Mouse (Mus musculus) forebrain, embryonic 10.5 days (tissue): Measurements from ENCODE around the gene Pcid2. TPM values are rescaled to one million over a fixed set of nuclear protein-coding genes. Genes with fewer than 3 reads are reported as not detected.
"Not testable (repeated sequence)": the region's sequence is repeated elsewhere in the genome, so short reads cannot be mapped to it uniquely, and the experiment has no call there.

Experiments
- DNase-seq: peaks from one replicate; pipeline ENCODE4 v3.0.0-alpha.2; 2017; ENCODE audit warnings: low spot score; ENCODE audit errors: extremely low spot score
- H3K27ac ChIP-seq: fragments of 300-500 bp; sonication (generic); 2 replicates; pipeline ENCODE4 v1.5.1; 2016; ENCODE audit warnings: mild to moderate bottlenecking
- H3K27me3 ChIP-seq: fragments of 300-500 bp; sonication (generic); 2 replicates; pipeline ENCODE4 v1.6.1; 2016; ENCODE audit warnings: mild to moderate bottlenecking; ENCODE audit not compliant: poor library complexity, severe bottlenecking
- H3K36me3 ChIP-seq: fragments of 300-500 bp; sonication (generic); replicated peaks from 2 replicates; pipeline ENCODE4 v1.6.1; 2016; ENCODE audit warnings: mild to moderate bottlenecking, moderate library complexity
- H3K4me1 ChIP-seq: fragments of 300-500 bp; sonication (generic); 2 replicates; pipeline ENCODE4 v1.6.1; 2016
- H3K4me3 ChIP-seq: fragments of 300-500 bp; sonication (generic); 2 replicates; pipeline ENCODE4 v1.5.1; 2016; ENCODE audit warnings: mild to moderate bottlenecking, moderate library complexity
- H3K9me3 ChIP-seq: fragments of 300-500 bp; sonication (generic); 2 replicates; pipeline ENCODE4 v1.6.1; 2016; ENCODE audit warnings: mild to moderate bottlenecking, moderate library complexity
- WGBS: fragments of 180-500 bp; shearing (Covaris S2); methylation state at CpG from one replicate; pipeline ENCODE4 v1.1.7; 2016; 5-methylcytosine and 5-hydroxymethylcytosine counted together
- polyA plus RNA-seq: library from polyadenylated mRNA; unstranded; fragments of >200 nt; fragmentation: Nextera tagmentation; extraction: Ambion mirVana; gene quantifications from 2 replicates; pipeline ENCODE4 v1.2.1, GENCODE M21; 2016

Gene Pcid2
- polyA plus RNA-seq, 1 experiment from 2014 or later, result 62.0 TPM

GRCm38 (mm10) chr8:13118516-13118915 lies 13.3 kb upstream of the Pcid2 start:
- H3K4me3 ChIP-seq, result no peak overlapping the region
- 91% methylated on average over 3 of the region's 3 CpGs for whole genome bisulfite sequencing
- H3K27ac ChIP-seq, result no peak overlapping the region
- no peaks in the 10 kb centered on the region for H3K27me3 ChIP-seq
- H3K9me3 ChIP-seq, result no peaks in the 10 kb centered on the region
- H3K4me1 ChIP-seq, result peaks cover 4% of the 10 kb centered on the region; the same call in 1 of the 2 replicates
- H3K36me3 ChIP-seq, result peaks cover 78% of the 10 kb centered on the region
- DNase-seq, result no peak

DNA sequence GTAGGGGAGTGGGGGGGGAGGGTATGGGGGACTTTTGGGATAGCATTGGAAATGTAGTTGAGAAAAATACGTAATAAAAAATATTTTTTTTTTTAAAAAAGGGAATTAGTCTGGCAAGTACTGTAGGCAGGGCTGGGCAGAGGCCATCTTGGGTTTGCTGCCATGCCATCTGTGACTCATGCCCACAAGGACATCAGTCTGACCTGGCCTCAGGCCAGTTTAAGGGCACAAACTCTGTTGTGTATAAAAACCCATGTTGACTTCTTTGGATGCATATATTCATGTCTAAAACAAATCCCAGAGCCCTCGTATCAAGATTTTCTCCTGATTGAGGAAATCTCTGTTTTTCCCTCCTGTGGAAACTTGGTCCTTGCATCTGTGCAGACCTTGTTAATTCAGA lies 11.8 kb upstream of the Pcid2 start:
- Histone ChIP-seq H3K9me3 (no peaks in the 10 kb centered on the region), H3K27me3 (no peaks in the 10 kb centered on the region), H3K4me3 (no peak overlapping the region), H3K27ac (no peak overlapping the region), H3K4me1 (peaks cover 4% of the 10 kb centered on the region; the same call in 1 of the 2 replicates), H3K36me3 (peaks cover 76% of the 10 kb centered on the region)
- 95% methylated on average over 2 of the region's 2 CpGs for WGBS
- DNase-seq, result no peak

DNA sequence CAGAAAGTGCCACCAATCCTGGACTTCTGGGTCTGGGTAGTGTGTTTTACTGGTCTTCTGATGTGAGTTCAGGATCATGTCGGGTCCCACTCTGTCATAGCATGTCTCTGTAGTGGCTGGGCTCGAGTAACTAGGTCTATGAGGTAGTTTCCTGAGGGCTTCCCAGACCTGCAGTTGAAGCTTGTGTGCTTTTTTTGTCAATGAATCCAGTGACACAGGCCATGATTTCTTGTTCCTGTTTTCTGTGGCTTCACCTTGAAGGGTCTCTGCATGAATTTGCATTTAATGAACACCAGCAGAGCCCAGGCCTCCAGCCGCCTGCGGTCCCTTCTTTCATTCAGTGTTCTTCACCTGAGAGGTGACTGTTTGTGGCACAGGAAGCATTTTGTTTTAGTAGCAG lies 8.0 kb upstream of the Pcid2 start:
- Histone ChIP-seq H3K9me3 (no peaks in the 10 kb centered on the region), H3K36me3 (peaks cover 46% of the 10 kb centered on the region), H3K4me1 (peaks cover 4% of the 10 kb centered on the region; the same call in 1 of the 2 replicates), H3K4me3 (no peak overlapping the region), H3K27ac (no peak overlapping the region), H3K27me3 (no peaks in the 10 kb centered on the region)
- WGBS, result 96% methylated on average over 4 of the region's 4 CpGs
- no peak for DNase-seq

GRCm38 (mm10) chr8:13111917-13112316 lies 6.7 kb upstream of the Pcid2 start:
- H3K27ac ChIP-seq, result no peak overlapping the region
- no peaks in the 10 kb centered on the region for H3K27me3 ChIP-seq
- no peak for DNase-seq
- peaks cover 5% of the 10 kb centered on the region for H3K4me1 ChIP-seq
- H3K9me3 ChIP-seq, result no peaks in the 10 kb centered on the region
- 90% methylated on average over 11 of the region's 11 CpGs for WGBS
- no peak overlapping the region for H3K4me3 ChIP-seq
- H3K36me3 ChIP-seq, result peaks cover 49% of the 10 kb centered on the region

DNA sequence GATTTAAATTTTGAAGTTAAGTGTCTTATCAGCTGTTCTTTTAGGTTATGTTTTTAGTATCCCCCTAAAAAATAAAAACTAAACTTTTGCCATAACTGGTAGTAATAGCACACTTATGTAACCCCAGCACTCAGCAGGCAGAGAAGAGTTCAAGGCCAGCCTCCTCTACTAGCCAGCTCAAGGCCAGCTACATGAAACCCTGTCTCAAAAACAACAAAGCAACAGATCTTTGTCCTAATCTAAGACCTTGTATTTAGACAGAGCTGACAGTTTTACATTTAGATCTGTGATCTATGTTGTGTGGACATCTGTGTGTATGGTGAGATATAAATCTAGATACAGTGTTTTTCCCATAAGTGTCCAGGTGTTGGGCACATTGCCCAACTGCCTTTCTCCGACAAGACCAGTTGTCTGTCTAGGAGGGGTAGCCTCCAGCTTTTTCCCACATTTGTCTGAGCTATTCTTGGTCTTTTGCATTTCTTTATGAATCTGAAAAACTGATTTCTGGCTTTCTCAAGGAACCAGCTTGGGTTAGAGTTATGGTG lies 4.2 kb upstream of the Pcid2 start:
- H3K27me3 ChIP-seq, result no peaks in the 10 kb centered on the region
- DNase-seq, result no peak
- H3K9me3 ChIP-seq, result no peaks in the 10 kb centered on the region
- no peak overlapping the region for H3K27ac ChIP-seq
- H3K36me3 ChIP-seq, result peaks cover 36% of the 10 kb centered on the region
- no peak overlapping the region for H3K4me3 ChIP-seq
- H3K4me1 ChIP-seq, result peaks cover 21% of the 10 kb centered on the region
- 98% methylated on average over 1 of the region's 1 CpGs for WGBS

DNA sequence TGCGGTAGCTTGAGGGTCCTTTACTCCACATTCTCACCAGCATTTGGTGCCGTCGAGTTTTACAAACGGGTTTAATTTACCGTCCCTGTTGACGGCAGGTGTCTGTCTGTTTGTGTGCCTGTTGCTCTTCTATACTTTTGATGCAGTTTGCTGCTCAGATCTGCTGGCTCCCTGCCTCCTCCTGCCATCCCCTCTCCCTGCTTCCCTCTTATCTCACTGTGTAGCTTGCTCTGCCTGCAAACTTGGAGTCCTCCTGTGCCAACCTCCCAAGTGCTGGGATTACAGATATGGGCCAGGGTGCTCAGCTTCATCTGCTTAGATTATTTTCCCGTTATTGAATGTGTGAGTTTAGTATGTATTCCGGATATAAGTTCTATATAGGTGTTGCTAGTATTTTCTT lies 3.7 kb upstream of the Pcid2 start:
- Histone ChIP-seq H3K4me3 (no peak overlapping the region), H3K27me3 (no peaks in the 10 kb centered on the region), H3K27ac (no peak overlapping the region), H3K9me3 (no peaks in the 10 kb centered on the region), H3K36me3 (peaks cover 32% of the 10 kb centered on the region), H3K4me1 (peaks cover 26% of the 10 kb centered on the region)
- WGBS, result 94% methylated on average over 8 of the region's 8 CpGs
- no peak for DNase-seq

DNA sequence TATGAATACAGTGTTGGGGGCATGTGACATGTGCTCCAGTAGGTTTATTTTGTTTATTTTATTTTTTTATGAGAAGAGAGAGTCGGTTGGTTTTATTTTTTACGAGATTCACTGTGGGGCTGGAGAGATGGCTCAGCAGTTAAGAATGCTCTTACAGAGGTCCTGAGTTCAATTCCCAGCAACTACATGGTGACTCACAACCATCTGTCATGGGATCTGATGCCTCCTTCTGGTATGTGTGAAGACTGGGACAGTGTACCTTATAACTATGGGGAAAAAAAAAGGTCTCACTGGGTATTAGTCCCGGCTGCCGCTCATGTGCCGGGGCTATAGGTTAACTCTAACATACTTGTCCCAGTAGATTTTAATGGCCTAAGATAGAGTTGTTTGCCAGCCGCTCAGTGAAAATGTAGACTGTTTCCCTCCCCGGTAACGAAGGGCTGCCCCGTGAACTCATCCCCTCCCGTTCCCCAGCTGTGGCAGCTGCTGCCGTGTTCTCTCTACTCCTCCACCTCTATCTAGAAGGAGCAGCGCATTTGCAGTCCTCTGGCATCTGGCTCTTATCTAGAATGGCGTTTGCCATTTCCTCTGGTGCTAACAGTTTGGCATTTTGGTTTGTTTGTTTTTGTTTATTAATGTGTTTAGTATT lies 2.9 kb upstream of the Pcid2 start:
- 91% methylated on average over 13 of the region's 13 CpGs for WGBS
- H3K27me3 ChIP-seq, result no peaks in the 10 kb centered on the region
- no peak for DNase-seq
- H3K9me3 ChIP-seq, result no peaks in the 10 kb centered on the region
- no peak overlapping the region for H3K27ac ChIP-seq
- peaks cover 33% of the 10 kb centered on the region for H3K4me1 ChIP-seq
- no peak overlapping the region for H3K4me3 ChIP-seq
- peaks cover 23% of the 10 kb centered on the region for H3K36me3 ChIP-seq

- H3K27me3 ChIP-seq, result no peaks in the 10 kb centered on the region
- H3K27ac ChIP-seq, result peak overlapping the region; percentile 94
- H3K4me3 ChIP-seq, result peak overlapping the region; percentile 99
- DNase-seq, result no peak
- H3K9me3 ChIP-seq, result no peaks in the 10 kb centered on the region
- H3K4me1 ChIP-seq, result peaks cover 33% of the 10 kb centered on the region
- H3K36me3 ChIP-seq, result peaks cover 26% of the 10 kb centered on the region
- WGBS, result under 1% methylated on average over 53 of the region's 63 CpGs
Observed at GRCm38 (mm10) chr8:13105908-13106551, 771 bp upstream of the Pcid2 start.

GRCm38 (mm10) chr8:13104691-13105086 lies 570 bp downstream of the Pcid2 start:
- H3K4me1 ChIP-seq, result peaks cover 33% of the 10 kb centered on the region
- peaks cover 35% of the 10 kb centered on the region for H3K36me3 ChIP-seq
- DNase-seq, result peak; percentile 89
- peak overlapping the region; percentile 94 for H3K27ac ChIP-seq
- H3K4me3 ChIP-seq, result peak overlapping the region; percentile 99
- H3K27me3 ChIP-seq, result no peaks in the 10 kb centered on the region
- no peaks in the 10 kb centered on the region for H3K9me3 ChIP-seq
- WGBS, result 0% methylated on average over 45 of the region's 45 CpGs

DNA sequence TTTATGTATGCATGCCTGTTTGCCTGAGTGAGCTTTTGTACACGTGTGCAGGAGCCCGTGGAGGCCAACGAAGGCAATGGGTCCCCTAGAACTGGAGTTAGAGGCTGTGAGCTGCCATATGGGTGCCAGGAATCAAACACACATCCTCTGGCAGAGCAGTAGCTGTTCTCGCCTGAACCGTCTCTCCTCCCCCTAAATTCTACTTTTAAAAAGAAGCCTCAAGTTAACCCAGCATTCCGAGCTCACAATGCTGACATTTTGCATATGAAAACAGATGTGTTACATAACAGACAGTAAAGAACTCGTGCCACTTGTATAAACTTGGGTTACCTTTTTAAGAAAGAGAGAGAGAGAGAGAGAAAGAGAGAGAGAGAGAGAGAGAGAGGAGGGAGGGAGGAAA lies 27.7 kb downstream of the Pcid2 start:
- Histone ChIP-seq H3K9me3 (no peaks in the 10 kb centered on the region), H3K4me3 (no peak overlapping the region), H3K36me3 (peaks cover 100% of the 10 kb centered on the region), H3K27ac (no peak overlapping the region), H3K27me3 (no peaks in the 10 kb centered on the region), H3K4me1 (no peaks in the 10 kb centered on the region)
- no peak for DNase-seq
- WGBS, result 90% methylated on average over 7 of the region's 7 CpGs

DNA sequence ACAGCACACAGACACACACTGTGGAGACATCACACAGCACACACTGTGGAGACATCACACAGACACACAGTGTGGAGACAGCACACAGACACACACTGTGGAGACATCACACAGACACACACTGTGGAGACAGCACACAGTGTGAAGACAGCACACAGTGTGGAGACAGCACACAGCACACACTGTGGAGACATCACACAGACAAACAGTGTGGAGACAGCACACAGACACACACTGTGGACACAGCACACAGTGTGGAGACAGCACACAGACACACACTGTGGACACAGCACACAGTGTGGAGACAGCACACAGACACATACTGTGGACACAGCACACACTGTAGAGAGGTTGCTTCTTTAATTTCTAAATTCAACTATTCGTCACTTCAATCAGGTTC lies 29.7 kb downstream of the Pcid2 start:
- WGBS, result 88% methylated on average over 1 of the region's 1 CpGs
- H3K27me3 ChIP-seq, DNase-seq, H3K4me3 ChIP-seq, H3K9me3 ChIP-seq, H3K27ac ChIP-seq, H3K4me1 ChIP-seq: not testable (repeated sequence)
- peaks cover 83% of the 10 kb centered on the region for H3K36me3 ChIP-seq

- no peaks in the 10 kb centered on the region for H3K4me1 ChIP-seq
- no peak overlapping the region for H3K4me3 ChIP-seq
- H3K9me3 ChIP-seq, result no peaks in the 10 kb centered on the region
- H3K27ac ChIP-seq, result no peak overlapping the region
- peaks cover 78% of the 10 kb centered on the region for H3K36me3 ChIP-seq
- H3K27me3 ChIP-seq, result no peaks in the 10 kb centered on the region
- no peak for DNase-seq
- 94% methylated on average over 8 of the region's 8 CpGs for WGBS
Observed at GRCm38 (mm10) chr8:13075044-13075443, 30.2 kb downstream of the Pcid2 start.

DNA sequence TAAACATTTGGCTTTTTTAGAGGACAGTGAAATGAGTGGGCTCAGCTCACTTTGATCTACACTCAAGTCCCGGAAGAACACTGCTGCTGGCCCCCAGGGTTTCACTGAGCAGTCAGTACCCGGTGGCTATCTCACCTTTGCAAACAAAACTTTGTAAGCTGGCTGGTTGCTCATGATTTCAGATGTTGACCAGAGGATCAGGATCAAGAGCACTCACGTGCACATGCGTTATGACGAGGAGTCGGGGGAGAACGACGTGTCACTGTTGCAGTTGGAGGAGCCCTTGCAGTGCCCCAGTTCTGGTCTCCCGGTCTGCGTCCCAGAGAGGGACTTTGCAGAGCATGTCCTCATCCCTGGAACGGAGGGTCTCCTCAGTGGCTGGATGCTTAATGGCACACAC lies 32.0 kb downstream of the Pcid2 start:
- Histone ChIP-seq H3K36me3 (peaks cover 60% of the 10 kb centered on the region), H3K27me3 (no peaks in the 10 kb centered on the region), H3K9me3 (no peaks in the 10 kb centered on the region), H3K4me1 (no peaks in the 10 kb centered on the region), H3K4me3 (no peak overlapping the region), H3K27ac (no peak overlapping the region)
- 95% methylated on average over 11 of the region's 11 CpGs for WGBS
- DNase-seq, result no peak
